Mouse (Mus musculus): ENCODE measurements around the gene Lad1. TPM values are rescaled to one million over a fixed set of nuclear protein-coding genes. Genes with fewer than 3 reads are reported as not detected.
A peak's percentile ranks its signal among the peaks of the same experiment; 100 is the strongest.

Lad1 gene
- polyA plus RNA-seq, 1 experiment, result not detected

DNA sequence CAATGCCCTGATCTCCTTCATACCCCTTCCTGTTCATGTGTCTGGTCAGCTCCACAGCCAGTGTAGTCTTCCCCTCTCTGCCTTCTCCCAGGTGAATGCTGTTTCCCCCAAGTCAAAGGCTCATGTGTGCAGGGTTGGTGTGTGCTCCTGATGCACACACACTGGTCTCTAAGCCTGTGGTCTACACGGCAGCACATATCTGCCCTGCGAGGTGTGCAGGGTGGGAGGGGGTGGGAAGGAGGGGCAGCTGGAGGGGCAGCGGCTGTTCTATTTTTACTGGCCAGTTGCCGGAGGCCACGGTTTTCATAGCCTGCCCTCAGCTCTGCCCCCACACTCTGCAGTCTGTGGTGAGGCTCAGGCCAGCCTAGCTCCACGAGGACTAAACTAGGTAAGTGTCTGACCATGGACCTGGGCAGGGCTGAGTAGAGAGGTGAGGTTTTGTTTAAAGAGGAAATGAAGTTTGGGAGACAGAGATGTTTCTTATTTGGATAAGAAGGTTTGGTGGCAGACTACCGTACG, 19.2 kb upstream of the Lad1 start:
- Histone ChIP-seq H3K4me3 (ENCODE audit: insufficient read depth, low read length) (no peak overlapping the region), H3K4me1 (ENCODE audit: control insufficient read depth, insufficient read depth, low read length) (no peaks in the 10 kb centered on the region)

DNA sequence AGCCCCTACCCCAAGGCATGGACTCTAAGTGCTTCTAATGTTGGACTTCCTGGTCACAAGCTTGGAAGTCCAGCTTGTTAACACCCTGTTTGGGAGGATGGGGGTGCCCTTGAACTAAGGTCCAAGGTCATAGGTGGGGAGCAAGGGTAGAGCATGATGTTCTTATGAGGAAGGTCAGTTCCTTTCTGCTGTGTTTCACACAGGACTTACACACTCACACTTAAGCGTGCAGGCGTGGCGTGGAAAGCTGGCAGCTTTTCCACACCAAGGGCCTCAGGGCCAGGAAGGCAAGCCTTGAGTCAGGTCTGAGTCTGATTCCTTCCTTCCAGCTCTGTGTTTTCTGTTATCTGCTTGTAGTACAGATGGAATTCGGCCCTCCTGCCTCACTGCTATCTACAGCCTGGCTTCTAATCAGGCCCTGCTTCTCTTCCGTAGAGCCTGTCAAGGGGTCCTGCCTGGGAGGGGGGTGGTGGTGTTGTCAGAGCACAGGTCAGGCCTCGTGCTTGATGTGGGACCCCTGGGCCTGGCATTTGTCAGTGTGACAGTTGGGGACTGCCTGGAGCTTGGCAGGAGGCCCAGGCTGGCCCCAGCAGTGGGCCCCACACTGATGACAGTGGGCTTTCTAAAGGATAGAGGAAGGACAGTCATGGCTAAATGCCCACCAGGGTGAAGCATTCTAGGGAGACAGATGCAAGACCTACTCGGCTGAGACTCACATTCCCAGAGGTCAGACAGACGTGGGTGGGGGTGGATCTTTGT, 18.0 kb upstream of the Lad1 start:
- Histone ChIP-seq H3K27ac (ENCODE audit: insufficient read depth, low read length) (no peak overlapping the region), H3K4me1 (ENCODE audit: control insufficient read depth, insufficient read depth, low read length) (no peaks in the 10 kb centered on the region), H3K4me3 (ENCODE audit: insufficient read depth, low read length) (no peak overlapping the region)
- TF ChIP-seq POLR2A (IDR thresholded peaks at IDR 0.05; ENCODE audit: low read depth, low read length), result no peak
- TF ChIP-seq CTCF (IDR thresholded peaks at IDR 0.05; ENCODE audit: borderline replicate concordance, insufficient read depth, low read length), result no peak

More for the DNA sequence above, 19.2 kb upstream of the Lad1 start:
- no peak overlapping the region for H3K27ac ChIP-seq (ENCODE audit: insufficient read depth, low read length)
- TF ChIP-seq POLR2A (IDR thresholded peaks at IDR 0.05; ENCODE audit: low read depth, low read length), result no peak
- TF ChIP-seq CTCF (IDR thresholded peaks at IDR 0.05; ENCODE audit: borderline replicate concordance, insufficient read depth, low read length), result no peak

DNA sequence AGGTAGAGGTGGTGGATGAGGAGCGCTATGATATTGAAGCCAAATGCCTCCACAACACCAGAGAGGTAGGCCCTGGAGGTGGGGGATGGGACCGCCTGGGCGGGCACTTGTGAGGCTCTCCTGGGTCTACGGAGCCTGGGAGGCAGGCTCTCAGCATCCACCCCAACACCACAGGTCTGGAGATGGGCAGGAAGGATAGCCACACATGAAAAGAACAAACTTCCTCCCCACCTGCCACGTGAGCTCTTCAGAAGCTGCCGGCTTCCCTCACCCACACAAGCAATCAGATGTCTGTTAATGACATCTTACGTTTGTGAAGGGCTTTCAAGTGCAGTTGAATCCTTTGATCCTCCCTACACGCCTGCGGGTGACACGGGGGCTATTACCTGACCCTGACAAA, 10.9 kb upstream of the Lad1 start:
- Histone ChIP-seq H3K4me3 (ENCODE audit: insufficient read depth, low read length) (no peak overlapping the region), H3K4me1 (ENCODE audit: control insufficient read depth, insufficient read depth, low read length) (no peaks in the 10 kb centered on the region), H3K27ac (ENCODE audit: insufficient read depth, low read length) (no peak overlapping the region)
- no peak for TF ChIP-seq CTCF (IDR thresholded peaks at IDR 0.05; ENCODE audit: borderline replicate concordance, insufficient read depth, low read length)
- TF ChIP-seq POLR2A (IDR thresholded peaks at IDR 0.05; ENCODE audit: low read depth, low read length), result no peak

DNA sequence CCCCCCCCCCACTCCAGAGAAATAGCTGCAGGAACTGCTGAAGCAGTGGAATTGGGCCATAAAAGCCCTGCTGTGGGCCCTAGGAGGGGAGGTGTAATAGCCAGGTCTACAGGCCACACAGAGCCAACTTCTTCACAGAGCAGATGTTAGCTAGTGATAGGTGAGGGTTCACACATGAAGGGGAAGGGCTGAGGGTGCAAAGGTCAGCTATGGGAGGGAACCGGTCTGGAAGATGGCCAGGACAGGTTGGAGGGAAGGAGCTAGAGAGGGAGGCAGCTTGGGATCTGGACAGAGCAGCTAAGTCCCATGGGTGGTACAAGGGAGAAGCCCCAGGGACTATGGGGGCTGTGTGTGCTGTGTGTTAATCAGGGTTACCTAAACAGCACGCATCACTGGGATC, 8.2 kb upstream of the Lad1 start:
- Histone ChIP-seq H3K4me3 (ENCODE audit: insufficient read depth, low read length) (no peak overlapping the region), H3K27ac (ENCODE audit: insufficient read depth, low read length) (no peak overlapping the region), H3K4me1 (ENCODE audit: control insufficient read depth, insufficient read depth, low read length) (no peaks in the 10 kb centered on the region)
- TF ChIP-seq POLR2A (IDR thresholded peaks at IDR 0.05; ENCODE audit: low read depth, low read length), result no peak
- no peak for TF ChIP-seq CTCF (IDR thresholded peaks at IDR 0.05; ENCODE audit: borderline replicate concordance, insufficient read depth, low read length)

DNA sequence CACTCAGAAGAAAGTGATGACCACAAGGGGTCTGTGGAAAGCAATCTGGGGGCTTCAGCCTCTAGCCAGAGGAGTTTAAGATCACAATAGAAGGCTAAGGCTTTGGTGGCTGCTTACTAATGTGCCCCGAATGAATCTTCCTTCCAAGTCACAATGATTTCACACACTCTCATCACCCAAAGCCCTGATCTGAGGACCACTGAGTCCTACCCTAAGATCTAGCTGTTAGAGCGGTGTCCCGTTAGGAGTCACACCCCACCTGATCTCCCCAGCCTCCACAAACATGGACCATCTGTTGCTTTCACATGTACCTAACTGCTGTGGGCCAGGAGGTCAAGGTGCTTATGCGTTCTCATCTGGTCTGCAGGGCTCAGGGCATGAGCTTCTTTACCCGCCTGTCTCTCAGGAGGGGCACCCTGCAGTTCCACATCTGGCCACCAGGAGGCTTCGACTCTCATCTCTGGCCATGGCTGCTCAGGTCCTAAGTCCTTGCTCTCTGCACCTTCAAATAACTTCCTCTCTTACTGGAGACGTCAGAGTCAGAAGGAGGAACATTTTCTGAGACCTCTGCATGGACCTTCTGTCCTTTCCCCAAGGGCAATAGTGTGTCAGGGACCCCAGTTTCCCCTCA, 7.3 kb upstream of the Lad1 start:
- Histone ChIP-seq H3K4me1 (ENCODE audit: control insufficient read depth, insufficient read depth, low read length) (no peaks in the 10 kb centered on the region), H3K27ac (ENCODE audit: insufficient read depth, low read length) (no peak overlapping the region), H3K4me3 (ENCODE audit: insufficient read depth, low read length) (no peak overlapping the region)
- TF ChIP-seq POLR2A (IDR thresholded peaks at IDR 0.05; ENCODE audit: low read depth, low read length), result no peak
- TF ChIP-seq CTCF (IDR thresholded peaks at IDR 0.05; ENCODE audit: borderline replicate concordance, insufficient read depth, low read length), result peak; percentile 82

DNA sequence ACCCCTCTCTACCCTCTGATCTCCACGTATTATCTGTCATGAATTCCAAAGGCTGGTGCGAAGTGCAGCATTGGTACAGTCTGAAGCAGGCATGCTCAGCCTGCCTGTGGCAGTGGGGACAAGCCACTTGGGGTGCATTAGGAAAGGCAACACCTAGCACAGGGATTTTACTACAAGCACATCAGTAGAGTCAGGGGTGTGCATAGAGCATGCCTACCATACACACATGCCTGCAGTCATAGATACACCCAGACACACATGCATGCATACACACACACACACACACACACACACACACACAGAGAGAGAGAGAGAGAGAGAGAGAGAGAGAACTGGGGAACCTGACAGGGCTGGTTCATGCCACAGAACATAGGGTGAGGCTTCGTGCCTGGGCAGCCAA, 6.2 kb upstream of the Lad1 start:
- Histone ChIP-seq H3K4me3 (ENCODE audit: insufficient read depth, low read length) (no peak overlapping the region), H3K27ac (ENCODE audit: insufficient read depth, low read length) (no peak overlapping the region), H3K4me1 (ENCODE audit: control insufficient read depth, insufficient read depth, low read length) (no peaks in the 10 kb centered on the region)
- TF ChIP-seq CTCF (IDR thresholded peaks at IDR 0.05; ENCODE audit: borderline replicate concordance, insufficient read depth, low read length) (no peak), POLR2A (IDR thresholded peaks at IDR 0.05; ENCODE audit: low read depth, low read length) (no peak)

DNA sequence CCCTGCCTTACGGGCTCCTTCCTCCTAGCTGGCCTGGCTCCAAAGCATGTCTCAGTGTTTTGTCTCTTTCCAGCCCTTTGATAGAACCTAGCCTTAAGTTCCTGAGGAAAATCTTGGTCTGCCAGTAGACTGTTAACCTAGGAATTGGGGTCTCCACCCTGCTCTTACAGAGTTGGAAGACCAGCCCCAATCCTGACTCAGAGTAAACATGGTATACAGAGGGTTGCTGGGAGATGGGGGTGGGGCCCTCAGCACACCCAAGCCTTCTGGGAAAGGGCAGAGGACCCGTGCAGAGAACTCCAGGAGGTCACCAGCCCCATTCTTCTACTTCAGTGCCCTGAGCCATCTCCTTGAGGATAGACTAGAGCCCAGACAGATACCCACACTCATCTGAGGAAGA, 5.8 kb upstream of the Lad1 start:
- no peak overlapping the region for H3K27ac ChIP-seq (ENCODE audit: insufficient read depth, low read length)
- TF ChIP-seq POLR2A (IDR thresholded peaks at IDR 0.05; ENCODE audit: low read depth, low read length) (no peak), CTCF (IDR thresholded peaks at IDR 0.05; ENCODE audit: borderline replicate concordance, insufficient read depth, low read length) (no peak)
- no peak overlapping the region for H3K4me3 ChIP-seq (ENCODE audit: insufficient read depth, low read length)
- no peaks in the 10 kb centered on the region for H3K4me1 ChIP-seq (ENCODE audit: control insufficient read depth, insufficient read depth, low read length)

DNA sequence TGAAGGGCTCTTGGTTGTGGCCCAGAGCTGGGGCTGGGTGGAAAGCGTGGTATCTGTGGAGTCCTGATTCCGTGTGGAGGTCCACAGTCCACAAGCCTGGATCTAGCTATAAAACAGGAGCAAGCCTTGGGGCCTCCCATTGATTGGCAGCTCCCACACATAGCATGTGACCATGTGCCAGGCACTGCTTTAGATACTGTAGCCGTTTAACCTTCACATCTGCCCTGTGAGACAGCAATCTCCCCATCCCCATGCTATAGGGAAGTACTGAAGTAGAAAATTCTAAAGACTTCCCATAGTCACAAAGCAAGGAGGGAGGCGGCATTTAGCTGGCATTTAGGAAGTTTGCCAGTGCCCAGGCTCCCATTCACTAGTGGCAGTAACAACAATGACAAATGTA, 5.3 kb upstream of the Lad1 start:
- Histone ChIP-seq H3K27ac (ENCODE audit: insufficient read depth, low read length) (no peak overlapping the region), H3K4me1 (ENCODE audit: control insufficient read depth, insufficient read depth, low read length) (no peaks in the 10 kb centered on the region), H3K4me3 (ENCODE audit: insufficient read depth, low read length) (no peak overlapping the region)
- TF ChIP-seq POLR2A (IDR thresholded peaks at IDR 0.05; ENCODE audit: low read depth, low read length), result no peak

DNA sequence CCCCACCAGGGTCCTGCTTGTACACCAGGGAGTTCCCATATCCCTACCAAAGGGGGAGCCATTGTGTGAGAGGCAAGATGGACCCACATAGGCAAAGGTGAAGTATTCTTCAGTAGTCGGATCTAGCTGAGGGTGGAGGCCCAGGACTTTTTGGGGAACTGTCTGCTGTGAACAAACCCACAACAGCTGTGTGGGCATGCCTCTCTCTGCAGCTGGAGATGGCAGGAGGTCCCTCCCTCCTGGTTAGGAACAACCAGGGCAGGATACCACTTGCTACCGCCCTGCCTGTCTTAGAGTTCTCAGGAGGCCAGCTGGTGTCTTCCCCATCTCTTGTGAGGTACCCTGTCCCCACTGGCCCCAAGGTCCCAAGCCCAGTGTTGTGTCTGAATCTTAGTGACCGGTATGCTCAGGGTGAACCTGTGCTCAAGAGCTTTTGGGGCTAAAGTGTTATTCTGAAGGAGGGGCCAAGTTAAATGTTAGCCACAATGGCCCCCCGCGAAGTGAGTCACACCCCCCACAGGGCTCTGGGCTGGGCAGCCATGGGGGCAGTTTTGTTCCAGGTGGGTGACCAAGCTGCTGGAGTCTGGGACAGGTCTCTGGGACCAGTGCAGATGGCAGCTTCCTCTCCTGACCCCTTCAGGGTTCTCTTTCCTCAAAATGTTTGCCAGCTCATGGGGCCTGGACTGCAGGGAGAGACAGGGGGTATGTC, 4.6 kb upstream of the Lad1 start:
- Histone ChIP-seq H3K4me3 (ENCODE audit: insufficient read depth, low read length) (no peak overlapping the region), H3K27ac (ENCODE audit: insufficient read depth, low read length) (no peak overlapping the region), H3K4me1 (ENCODE audit: control insufficient read depth, insufficient read depth, low read length) (no peaks in the 10 kb centered on the region)
- TF ChIP-seq POLR2A (IDR thresholded peaks at IDR 0.05; ENCODE audit: low read depth, low read length), result no peak
- TF ChIP-seq CTCF (IDR thresholded peaks at IDR 0.05; ENCODE audit: borderline replicate concordance, insufficient read depth, low read length), result no peak

DNA sequence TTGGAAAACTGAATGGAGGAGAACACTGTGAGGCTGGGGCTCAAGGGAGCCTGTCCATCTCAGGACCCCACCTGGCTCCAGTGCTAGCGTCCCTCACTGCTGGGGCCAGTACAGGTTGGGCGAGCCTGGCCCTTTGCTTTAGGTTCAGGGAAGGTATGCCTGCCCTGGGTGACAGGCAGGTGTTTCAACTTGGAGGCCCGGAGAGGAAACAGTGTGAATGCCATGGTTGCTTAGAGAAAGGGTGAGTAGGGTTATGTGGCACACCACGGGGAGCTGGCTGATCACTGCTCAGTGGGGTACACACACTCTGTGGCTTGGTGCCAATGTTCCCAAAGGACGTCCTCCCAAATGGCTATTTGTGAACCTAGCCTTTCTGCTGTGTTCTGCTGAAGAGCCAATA, 3.9 kb upstream of the Lad1 start:
- Histone ChIP-seq H3K27ac (ENCODE audit: insufficient read depth, low read length) (no peak overlapping the region), H3K4me1 (ENCODE audit: control insufficient read depth, insufficient read depth, low read length) (no peaks in the 10 kb centered on the region), H3K4me3 (ENCODE audit: insufficient read depth, low read length) (no peak overlapping the region)
- TF ChIP-seq POLR2A (IDR thresholded peaks at IDR 0.05; ENCODE audit: low read depth, low read length) (no peak), CTCF (IDR thresholded peaks at IDR 0.05; ENCODE audit: borderline replicate concordance, insufficient read depth, low read length) (no peak)
